Mouse (Mus musculus) MEL-GATA-1-ER (cell line): ENCODE measurements around the gene Pde7b.

Experiments used
- DNase-seq: peaks from one replicate; pipeline ENCODE4 v3.0.0-alpha.2; 2012; ENCODE audit warnings: low read depth; ENCODE audit errors: extremely low read depth

The Pde7b gene

DNA sequence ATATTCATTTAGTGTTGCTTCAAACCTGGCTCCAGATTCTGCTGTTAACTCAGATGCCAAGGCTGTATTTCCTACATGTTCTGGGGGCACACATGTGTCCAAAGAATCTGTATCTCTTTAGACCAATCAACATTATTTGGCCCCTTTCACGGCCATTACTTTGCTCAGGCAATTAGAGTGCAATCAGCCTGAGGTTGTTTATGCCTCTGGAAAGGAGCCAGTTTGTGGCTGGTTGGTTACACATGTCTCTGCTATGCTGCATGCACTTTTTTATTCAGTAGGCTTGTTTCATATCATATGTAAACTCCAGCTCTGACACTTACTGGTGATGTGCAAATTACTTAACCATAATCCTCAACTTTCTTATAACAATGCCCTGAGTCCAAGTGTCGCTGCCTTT, 287.9 kb downstream of the Pde7b start:
- no peak for DNase-seq

DNA sequence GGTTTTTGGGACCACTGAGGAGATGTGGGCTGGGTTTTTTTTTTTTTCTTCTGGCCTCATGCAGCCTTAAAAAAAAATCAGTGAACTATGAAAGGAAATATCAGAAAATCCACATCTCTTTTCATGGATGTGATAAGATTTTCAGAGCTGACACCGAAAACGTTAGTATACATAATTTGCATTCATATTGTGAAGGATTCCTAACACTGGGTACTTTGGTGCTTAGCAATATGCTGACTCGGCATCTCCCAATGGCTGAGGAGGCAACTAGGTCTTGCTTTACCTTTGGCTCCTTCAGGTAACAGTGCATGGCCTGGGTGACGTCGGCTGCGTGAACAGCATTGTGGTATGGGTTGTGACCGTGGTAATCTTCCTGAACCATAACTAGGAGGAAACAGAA, 289.0 kb downstream of the Pde7b start:
- DNase-seq: no peak

DNA sequence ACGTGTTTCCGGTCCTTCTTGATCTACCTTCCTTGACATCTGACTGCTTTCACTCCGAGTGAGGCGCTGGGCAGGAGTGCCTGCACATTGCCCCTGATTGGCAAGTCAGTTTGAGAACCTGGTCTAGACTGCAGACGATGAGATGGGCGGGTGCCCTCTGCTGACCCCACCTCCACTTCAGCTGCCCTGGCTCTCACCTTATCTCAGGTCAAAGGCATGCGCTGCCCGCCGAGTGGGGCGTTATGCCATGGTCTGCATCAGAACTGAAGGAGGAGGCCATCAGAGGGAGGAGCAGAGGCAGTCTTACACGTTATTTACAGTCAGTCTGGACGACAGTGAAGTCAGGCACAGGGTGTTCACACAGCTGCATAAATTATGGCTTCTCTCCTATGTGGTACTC, 293.5 kb downstream of the Pde7b start:
- no peak for DNase-seq

DNA sequence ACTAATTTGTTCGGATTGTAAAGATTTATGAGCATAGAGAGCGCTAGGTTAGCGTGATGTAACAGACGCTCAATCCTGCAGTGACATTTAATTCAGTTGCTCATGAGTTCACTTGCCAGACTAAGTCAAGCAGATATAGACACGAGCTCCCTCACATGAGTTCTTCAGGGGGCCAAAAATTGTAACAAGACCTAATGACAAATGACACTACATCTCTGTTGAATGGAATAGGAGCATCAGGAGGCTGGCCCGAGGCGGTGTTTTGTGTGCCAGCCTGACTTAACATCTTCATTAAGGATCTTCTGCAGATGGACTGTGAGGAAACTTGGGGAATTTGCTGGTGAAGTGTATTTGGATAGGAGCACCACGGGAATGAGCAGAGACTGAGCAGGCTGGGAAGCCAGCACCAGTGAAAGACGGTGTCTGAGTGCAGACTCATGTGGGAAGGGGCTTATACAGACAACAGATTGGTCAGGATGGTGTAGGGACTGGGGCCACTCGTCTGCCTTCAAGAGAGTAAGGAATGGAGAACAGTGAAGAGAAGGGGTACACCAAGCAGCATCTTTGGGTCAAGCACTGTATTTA, 303.5 kb downstream of the Pde7b start:
- DNase-seq: no peak

DNA sequence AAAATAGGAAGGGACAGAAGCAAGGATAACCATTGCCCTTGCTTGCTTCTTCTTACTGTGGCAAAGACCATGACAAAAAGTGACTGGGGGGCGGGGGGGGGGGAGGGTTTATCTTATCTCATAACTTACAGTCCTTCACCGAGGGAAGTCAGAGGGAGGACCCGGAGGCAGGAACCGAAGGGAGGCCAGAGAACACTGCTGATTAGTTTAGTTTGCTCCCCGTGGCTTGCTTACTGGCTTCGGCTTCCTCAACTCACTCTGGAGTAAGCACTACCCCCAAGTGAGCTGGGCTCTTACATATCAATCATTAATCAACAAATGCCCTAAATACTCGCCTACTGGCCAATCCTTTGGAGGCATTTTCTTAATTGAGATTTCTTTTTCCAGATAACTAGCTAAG, 304.6 kb downstream of the Pde7b start:
- peak; percentile 51 for DNase-seq

DNA sequence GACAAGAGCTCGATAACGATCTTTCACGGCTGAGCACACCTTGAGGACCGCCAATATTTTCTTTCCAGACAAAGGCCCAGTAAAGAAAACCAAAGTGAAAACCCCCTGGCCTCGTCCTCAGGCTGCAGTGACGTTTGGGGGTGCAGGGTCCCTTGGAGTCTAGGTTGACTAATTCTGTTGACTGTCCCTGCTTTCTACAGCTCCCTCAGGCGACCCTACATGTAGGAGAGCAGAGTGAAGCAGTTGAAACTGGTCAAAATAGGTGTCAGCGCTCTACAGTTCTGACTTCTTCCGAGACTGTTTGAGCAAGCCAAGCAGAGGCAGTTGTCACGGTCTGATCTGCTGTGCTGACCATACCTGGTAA, 306.0 kb downstream of the Pde7b start:
- no peak for DNase-seq

DNA sequence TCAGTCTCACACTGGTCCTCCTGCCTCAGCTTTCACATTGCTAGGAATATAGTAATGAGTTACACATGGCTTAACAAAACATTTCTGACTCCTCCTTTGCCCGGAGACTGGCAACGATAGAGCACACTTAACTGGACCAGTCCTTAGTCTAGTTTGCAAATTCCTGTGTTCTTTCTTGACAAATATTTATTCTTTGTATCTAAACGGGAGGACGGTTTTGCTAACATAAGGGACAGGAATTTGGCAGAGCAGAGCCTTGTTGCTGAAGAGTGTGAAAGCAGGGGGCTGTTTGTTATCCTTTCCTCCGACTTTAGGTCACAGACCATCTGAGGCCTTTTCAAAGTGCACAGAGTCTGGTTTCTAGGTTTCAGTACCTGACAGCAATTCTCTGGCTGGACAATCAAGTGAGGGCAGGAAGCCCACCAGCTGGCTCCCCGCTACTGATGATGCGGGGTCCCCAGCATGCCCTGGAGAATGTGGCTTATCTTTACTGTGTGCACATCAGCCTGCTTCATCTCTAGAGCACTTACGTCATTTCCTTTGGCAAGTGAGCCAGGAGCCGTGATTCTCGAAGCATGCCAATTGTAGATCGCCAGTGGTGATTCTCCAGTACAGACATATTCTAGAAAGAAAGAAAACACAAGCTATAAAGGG, 306.5 kb downstream of the Pde7b start:
- DNase-seq: no peak

DNA sequence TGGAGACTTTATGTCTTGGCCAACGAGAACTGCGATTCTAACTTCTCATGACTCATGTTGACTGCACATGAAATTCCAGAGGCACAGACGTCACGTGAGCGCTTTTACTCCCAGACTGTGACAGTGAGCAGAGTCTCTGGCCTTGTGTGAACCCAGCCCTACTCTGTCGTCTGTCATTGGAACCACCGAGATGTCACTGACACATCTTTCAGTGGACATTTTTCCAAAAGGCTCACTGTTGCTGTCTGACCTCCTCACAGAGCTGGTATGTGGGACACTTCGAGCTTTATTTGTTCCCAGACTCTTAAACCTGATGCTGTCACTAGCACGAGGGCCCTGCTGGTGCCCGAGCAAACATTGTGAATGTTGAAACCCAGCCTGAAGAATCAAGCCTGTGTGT, 315.7 kb downstream of the Pde7b start:
- no peak for DNase-seq

DNA sequence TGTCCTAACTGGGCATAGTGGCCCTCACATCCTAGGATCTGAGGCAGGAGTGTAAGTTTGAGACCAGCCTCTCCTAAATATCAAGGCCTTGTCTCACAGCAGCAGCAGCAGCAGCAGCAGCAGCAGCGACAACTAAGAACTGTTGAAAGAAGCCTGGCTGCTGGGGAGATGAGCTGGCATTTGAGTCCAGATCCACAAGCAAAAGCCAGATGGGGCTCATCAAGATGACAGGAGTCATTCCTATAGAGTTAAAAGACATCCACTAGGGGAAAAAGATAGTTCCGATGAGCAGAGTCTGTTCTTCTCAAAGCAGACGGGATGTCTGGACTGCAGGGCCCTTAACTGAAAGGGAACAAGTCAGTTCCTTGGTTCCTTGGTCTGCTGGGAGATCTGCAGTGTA, 316.5 kb downstream of the Pde7b start:
- DNase-seq: no peak

DNA sequence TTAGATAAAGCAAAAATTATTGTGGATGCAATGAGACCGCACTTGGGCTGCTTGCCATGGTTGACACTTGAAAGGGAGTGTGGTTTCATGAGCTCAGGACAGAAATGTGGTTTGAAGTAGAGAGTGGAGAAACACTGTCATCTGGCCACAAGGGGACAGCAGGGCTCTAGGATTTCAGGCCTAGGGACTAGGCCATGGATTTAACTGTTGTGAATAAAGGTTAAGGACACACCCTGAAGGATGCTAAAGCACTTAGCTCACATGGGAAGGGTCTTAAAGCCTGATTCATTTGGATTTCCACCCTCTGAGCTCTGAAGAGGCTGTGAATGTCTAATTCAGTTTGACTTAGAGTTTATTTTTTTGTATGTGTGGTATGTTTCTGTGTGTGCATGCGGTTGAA, 319.4 kb downstream of the Pde7b start:
- DNase-seq: peak; percentile 7

DNA sequence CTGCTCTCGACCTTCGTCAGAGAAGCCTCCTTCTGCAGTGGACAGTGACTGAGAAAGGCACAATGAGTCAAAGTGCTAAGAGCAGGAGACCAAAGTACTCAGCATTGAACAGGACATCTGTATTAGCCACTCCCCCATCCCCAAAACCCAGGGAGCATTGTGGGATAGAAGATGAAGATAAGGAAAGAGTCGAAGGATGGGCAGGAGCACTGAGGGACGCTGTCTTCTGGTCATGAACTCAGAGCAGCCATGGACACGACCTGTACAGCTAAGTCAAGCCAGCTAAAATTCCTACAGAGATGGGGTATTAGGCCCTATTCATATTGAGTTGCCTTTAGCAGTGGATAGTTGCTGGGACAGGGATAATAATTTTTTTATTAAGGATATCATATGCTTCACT, 321.9 kb downstream of the Pde7b start:
- DNase-seq: no peak

DNA sequence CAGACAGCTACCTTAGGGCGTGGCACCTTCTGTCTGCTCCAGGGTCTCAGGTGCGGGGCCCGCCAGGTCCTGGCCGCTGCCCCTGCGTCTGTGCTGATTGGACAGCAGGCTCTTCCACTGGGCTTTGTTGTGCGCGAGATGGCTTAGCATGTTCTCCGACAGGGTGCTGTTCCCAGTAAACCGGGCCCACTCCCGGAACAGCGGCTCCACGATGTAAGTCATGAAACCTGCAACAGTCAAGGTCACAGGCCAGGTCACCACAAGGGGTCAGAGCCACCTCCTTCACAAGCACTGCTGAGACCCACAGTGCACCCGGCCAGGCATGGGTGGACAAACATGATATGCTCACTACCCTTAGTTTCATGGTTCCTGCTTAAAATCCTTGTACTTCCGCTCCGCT, 324.5 kb downstream of the Pde7b start:
- DNase-seq: no peak

DNA sequence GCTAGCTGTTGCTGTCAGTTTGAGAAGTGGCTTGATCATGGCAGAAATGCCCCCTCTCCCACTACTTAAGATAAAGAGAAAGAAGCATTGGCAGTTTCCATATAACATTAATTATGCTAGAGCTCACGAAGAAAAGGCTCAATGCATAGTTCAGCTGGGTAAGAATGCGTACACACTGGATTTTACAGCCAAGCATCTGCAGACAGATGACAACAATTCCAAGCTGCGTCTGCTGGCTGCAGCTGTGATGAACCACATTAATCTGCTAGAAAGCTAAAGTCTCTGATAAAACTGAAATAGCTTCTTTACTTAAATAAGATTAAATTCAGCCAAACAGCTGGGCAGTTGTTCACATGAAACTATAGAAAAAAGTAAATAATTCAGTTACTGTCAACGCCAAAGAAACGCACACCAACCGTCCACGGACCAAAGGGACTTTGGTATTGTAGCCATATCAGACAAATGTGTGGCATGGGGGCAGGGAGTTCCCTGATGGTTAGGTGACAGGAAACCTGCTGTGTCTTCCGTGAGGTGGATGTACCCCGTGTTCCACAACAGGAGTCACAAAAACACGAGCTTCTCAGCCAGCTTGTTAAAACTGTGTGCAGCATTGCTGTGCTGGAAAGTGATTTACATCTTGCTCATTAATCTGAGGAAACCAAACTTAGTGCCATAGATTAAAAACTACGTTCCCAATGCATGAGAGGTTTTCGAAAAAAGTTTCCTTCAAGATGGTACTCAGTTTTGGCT, 326.1 kb downstream of the Pde7b start:
- DNase-seq: no peak

DNA sequence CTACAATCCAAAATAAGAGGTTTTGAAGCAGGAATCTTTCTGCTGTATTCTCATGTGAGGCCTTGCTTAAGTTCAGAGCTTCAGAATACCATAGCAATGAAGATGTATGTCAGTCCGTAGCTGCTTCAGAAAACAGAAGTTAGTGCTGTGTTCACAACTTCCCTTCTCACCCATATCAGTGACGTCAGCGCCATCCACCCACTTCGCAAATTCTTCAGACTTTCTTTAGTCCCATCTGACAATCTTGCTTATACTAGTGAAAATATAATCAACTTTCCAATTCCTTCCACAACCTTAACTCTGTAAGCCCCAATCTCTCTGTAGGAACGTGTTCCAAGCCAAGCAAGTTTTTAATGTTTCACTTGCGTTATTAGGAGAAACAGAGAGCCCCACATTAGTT, 326.7 kb downstream of the Pde7b start:
- peak; percentile 53 for DNase-seq

DNA sequence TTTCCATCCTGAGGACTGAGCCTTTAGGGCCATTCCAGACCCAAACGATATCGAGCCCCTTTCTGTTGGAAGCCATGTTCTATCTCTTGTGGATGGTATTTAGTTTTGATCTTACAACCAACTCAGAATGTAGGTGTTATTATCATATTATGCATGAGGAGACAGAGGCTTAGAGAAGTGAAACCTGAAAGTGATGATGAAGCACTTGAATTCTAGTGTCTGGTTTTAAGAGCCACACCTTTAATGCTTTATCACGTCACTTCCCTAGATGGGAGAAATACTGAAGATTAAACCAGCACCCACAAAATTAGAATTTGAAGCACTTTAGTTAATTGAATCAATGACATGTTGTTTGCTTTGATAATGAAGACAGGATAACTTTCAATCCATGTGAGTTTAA, 329.1 kb downstream of the Pde7b start:
- DNase-seq: no peak

DNA sequence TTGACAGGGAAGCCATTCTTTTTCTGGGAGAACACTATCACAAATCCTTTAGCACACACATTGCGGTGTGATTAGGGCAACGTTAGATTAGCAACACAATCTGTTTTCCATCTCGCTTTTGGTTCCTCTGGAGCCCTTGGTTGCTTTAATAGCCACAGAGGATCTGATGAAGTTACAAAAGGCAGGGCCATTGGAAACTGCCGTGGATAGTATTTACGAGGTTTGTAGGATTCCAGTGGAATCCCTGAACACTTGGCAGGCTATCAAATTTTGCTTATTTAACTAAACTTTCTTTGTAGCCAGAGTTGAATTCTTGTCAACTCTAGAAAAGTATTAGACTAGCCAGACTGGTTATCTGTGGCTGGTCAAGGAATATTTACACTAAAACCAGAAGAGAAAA, 330.1 kb downstream of the Pde7b start:
- DNase-seq: no peak

DNA sequence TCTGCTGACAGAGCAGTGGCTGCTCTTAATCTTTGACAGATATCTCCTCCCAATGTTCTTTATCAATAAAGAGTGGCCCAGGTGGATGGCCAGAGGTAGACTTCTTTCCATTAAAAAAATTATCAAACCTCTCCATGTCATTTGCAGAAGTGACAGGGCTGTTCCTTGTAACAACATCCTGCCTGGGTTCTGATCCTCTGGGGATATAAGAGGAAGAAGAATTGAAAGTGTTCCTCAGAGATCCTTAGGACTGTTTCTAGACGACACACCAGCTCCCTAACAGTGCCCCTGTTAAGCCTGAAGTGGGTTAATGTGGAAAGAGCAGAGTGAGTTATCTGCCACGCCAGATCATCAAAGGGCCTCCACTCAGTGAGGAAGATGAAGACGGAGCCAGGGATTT, 334.3 kb downstream of the Pde7b start:
- DNase-seq: no peak

DNA sequence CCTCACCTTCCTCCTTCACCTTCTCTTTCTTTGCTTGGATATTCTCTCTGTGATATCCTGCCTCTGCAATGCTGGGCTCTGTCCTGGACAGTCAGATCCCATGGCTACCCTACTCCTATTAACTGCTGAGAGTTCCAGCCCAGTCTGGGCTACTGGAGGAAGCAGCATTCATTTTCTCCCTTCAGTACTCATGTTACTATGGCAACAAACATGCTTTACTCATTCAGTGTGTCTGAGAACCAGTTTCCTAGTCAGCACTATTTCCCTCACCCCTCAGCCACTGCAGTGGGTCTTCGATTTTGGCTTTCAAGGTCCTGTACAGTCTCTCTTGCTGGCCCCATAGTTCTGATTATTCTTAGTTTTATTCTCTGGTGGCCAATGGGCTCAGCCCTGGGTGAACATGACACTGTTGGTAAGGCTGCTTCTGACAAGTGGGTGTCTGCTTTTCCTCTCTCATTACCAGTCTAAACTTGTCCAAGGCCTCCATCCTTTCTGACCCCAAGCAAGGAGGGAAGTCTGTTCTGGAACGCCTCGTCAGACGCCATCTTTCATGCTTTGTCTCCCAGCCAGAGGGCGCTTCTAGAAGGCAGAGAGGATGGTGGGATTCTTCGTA, 342.0 kb downstream of the Pde7b start:
- DNase-seq: no peak

DNA sequence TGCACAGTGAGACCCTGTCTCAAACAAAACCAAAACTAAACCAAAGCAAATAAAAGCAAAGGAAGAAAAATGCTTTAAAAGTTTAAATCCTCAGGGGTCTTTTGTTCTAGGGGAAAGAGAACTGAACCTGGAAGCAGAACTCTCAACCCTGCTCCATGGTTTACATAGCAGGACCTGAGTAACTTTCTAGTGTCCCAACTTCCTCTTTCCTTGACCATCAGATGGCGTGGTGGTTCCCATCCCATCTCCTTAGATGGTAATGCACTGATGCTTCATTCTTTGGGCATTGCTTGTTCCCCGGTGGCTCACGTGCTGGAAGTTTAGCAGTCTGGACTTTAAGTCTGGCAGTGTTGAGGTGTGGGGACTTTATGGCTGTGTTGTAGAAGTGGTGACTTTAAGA, 343.5 kb downstream of the Pde7b start:
- no peak for DNase-seq

DNA sequence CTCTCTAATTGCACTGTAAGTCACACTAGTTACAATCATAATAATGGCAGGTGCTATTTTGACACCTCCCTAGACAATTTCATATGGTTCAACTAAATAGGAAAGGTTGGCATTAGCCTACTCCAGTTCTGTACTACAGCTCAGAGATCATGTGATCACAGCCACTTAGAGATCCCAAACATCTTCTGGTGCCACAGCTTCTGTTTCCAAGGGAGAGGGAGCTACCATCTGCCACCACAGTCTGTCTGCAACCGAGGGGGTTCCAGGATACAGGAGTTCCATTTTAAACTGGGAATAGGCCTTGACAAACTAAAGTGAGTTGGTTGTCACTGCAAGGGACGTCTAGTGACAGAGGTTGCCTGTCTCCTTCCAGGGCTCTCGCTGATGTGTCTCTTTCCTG, 344.1 kb downstream of the Pde7b start:
- DNase-seq: no peak

DNA sequence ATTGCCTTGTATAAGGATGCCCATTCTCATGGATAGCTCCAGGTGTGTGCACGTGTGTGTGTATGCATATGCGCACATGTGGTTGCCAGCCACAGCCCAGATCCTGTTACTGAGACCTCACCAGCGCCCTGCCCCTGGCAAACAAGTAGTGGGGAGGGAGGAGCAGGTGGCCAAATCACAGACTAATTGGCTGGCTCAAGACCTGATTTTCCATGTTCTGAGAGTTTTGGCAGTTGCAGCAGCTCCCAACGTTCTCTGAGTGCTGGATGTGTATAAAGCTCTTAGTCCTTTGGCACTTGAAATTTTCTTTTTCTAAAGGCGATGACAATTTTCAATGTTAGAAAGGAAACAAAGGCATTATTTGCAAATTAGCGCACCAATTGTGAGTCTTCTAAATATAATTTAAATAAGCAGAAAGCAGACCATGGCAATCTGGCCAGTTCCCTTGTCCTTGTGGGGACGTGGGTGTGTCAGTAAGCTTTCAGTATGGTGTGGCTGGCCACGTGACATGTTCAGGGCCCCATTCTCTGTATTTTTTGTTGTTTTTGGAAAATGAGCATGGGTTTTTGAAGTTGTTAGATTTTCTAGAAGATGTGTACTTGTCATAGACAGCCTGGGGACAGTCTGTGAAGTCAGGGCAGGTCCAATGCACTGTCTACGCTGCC, 345.7 kb downstream of the Pde7b start:
- no peak for DNase-seq

DNA sequence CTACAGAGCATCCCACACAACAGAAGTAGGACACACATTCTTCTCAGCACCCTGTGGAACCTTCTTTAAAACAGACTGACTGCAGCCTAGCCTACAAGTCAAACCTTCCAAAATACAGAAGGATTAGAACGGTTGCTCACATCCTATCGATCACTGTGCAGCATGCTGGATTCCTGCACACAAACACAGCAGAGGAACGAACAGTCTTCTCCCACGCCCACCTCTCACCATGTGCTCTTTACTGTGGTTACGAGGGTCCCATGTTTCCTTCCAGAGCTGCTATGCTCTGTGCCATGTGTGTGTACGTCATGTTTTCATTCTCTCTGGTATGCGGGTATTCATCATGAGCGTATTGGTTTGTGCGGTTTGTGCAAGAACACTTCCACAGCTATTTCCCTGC, 347.3 kb downstream of the Pde7b start:
- no peak for DNase-seq
